Mouse (Mus musculus) gastrocnemius, postnatal 10 days (tissue): Measurements from ENCODE around the gene Gm42421. TPM values are rescaled to one million over a fixed set of nuclear protein-coding genes. Genes with fewer than 3 reads are reported as not detected.

Experiments used
- DNase-seq: peaks from one replicate; pipeline ENCODE4 v3.0.0; 2021; ENCODE audit warnings: mixed read lengths
- long read RNA-seq, 2 experiments: library from polyadenylated mRNA; stranded (forward); transcript quantifications; one replicate each; pipeline ENCODE4 v2.0.0; 2021
- total RNA-seq, 2 experiments: library from RNA; stranded (reverse); gene quantifications; 2 replicates each; pipeline ENCODE4 v1.2.3; 2021

Gene Gm42421
- total RNA-seq, result under 1 TPM in 1 of 2 experiments, not detected in 1; 0.52 TPM
- long read RNA-seq, experiment 1, result 0 reads
- long read RNA-seq, experiment 2, result 0 reads

DNA sequence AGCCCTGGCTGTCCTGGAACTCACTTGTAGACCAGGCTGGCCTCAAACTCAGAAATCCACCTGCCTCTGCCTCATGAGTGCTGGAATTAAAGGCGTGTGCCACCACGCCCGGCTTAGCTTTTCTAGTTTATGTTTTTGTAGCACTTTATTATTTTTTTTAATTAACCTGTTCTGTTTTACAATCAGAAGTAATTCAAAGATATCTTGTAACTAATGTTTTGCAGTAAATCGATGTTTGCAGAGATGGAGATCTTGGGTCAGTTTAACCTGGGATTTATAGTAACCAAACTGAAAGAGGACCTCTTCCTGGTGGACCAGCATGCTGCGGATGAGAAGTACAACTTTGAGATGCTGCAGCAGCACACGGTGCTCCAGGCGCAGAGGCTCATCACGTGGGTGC is at the start of gene Gm42421:
Gene Gm42421, plus strand, starts transcription at position 301 of the 400 bp plus-strand sequence.
- no peak for DNase-seq

- no peak for DNase-seq
Observed at GRCm38 (mm10) chr5:143885274-143885673, 42.7 kb upstream of the Gm42421 start.

DNA sequence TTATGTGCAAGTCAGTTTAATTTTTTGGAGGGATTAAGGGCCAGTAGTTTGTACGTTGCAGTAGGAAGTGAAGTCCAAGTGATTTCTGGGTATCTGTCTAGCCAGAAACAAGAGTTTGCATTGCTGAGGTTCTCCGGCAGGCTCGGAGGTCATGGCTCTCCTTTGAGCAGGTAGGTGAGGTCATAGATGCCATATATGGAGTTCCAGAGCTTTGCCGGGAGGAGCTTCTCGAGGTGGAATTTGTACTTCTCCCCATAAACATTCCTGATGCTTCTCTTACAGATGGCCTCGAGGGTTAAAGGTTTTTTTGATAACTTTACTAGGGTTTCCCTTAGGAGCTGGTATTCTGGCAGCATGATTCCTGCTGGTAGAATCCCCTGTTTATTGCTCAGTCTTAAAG is 37.2 kb upstream of the Gm42421 start:
- DNase-seq, result no peak

DNA sequence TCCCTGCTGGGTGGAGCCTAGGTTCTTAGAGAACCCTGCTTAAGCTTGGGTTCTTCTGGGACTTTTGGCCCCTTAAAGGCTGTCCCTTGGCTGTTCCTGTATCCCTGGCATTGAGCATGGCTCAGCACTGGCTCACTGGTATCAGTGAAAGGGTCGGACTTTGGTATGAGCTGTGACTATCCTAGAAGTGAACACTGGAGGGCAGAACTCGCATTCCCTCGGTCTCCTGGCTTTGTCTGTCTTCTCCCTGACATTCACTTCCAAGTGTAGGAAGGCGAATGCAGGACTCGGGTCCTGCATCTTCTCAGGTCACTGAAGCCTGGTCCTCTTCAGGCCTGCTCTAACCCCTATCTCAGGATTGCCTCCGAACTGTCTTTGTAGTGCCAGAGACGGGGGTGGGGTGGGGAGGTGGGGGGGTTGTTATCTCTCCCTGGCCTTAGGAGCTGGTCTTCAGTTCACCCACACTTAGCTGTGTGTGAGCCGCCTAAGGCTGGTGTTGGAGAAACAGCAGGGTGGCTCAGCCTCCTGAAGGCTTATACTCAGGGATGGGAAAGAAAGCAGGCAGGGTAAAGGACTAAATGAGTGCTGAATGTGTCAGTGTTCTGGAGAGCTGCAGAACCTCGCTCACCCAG is 35.6 kb upstream of the Gm42421 start:
- no peak for DNase-seq

DNA sequence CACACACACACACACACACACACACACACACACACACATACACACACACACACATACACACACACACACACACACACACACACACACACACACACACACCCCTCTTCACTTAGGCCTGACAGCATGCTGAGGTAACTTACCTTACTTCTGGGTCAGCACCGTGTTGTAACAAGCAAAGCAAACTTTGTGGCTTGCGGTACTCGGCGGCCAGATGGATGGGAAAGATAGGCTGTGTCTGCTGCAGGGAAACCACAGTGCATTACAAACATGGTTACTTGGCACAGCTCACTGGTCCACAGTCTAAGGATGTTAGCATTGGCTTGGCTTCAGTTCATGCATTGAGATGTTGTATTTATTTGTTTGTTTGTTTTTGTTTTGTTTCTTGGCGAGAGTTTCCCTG is 34.6 kb upstream of the Gm42421 start:
- DNase-seq, result no peak

- no peak for DNase-seq
Observed at GRCm38 (mm10) chr5:143897635-143898330, 30.2 kb upstream of the Gm42421 start, which contains the start of gene Ankrd61. Ankrd61 (minus strand) TSS chr5:143897685.

- DNase-seq, result peak; percentile 81
Observed at GRCm38 (mm10) chr5:143902111-143902510, 25.9 kb upstream of the Gm42421 start.

DNA sequence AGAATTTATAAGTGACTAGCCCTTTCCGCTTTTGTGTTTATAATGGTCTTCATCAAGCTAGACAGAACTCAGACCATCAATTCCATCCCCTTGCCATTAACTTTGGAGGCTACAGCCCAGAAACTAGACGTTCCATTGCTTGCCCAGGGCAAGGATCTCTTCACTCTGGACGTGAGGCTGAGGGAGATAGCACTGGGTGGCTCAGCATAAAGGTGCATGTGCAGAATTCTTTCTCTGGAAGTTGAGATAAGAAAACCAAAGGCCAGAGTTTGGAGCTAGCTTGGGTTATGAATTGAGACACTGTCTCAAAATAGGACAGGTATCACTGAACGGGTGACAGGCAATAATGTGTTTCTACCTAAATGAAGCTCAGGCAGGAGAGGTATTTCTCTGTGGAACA is 24.2 kb upstream of the Gm42421 start:
- DNase-seq, result no peak

DNA sequence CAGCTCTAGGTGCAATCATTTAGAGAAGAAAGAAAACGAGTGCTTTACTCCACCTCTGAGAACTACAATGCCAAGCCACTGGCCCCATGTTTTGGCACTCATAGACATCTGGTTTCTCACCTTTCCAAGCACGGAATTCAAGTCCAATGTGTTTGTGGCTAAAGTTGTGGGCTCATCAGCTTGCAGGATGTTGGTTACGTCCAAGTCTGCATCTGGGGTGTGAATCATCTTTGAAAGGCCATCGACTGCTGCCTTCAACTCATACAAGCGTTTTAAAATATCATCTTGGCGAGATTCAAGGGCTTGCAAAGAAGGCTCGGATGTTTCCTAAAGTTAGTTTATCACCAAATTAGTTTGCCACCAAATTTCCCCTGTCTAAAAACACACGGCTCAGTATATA is 21.5 kb upstream of the Gm42421 start:
- no peak for DNase-seq

GRCm38 (mm10) chr5:143908926-143909325 is 19.0 kb upstream of the Gm42421 start:
- DNase-seq, result no peak

GRCm38 (mm10) chr5:143909417-143910400 is 18.3 kb upstream of the Gm42421 start, which contains the start of the genes Aimp2 and Pms2:
Aimp2 (minus strand) TSS chr5:143909847.
Pms2 (plus strand) TSS chr5:143909964.
- peak; percentile 87 for DNase-seq

DNA sequence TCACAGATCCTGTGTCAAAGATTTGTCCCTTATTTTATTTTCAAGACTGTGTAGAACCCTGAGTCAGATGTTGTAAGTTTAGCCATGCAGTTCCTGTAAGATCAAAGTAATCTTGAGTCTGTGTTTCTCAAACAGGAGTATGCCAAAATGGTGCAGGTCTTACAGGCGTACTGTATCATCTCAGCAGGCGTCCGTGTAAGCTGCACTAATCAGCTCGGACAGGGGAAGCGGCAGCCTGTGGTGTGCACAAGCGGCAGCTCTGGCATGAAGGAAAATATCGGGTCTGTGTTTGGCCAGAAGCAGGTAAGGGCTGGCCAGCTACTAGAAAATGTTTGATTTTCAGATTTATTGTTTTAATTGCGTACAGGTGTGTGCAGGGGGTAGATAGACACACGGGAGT is 11.8 kb upstream of the Gm42421 start:
- DNase-seq, result no peak

DNA sequence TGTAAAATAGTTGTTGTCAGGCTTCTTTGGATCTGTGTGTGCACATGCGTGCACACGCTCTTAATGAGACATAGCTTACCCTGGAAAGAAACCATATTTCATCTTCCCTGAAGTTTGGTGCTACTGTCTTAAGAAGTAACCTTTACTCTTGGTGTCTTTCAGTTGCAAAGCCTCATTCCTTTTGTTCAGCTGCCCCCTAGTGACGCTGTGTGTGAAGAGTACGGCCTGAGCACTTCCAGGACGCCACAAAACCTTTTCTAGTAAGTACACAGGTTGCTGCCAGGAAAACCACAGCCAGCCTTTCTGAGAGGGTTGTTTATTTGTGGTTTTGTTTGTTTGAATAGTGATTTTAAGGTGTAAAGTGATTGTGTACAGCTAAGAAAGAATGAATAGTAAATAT is 10.6 kb upstream of the Gm42421 start:
- peak; percentile 53 for DNase-seq

DNA sequence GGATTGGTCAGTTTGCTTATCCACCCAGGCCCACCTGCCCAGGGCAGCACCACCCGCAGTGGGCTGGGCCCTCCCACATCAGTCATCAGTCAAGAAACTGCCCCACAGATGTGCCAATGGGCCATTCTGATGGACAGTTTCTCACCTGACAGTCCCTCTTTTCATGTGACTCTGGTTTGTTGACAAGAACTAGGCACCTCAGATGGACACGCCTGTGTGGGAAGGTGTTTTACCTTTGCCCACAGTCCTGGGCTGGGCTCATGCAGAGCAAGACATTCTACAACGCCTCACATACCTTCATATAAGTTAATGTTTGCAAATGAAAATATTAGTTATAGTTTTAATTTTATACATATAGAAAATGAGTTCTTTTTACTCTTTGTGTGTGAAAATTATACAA is 9.9 kb upstream of the Gm42421 start:
- DNase-seq, result no peak

GRCm38 (mm10) chr5:143924781-143925452 is 3.1 kb upstream of the Gm42421 start:
- DNase-seq, result no peak

- DNase-seq, result no peak
Observed at GRCm38 (mm10) chr5:143929291-143929690, 1.3 kb downstream of the Gm42421 start.

DNA sequence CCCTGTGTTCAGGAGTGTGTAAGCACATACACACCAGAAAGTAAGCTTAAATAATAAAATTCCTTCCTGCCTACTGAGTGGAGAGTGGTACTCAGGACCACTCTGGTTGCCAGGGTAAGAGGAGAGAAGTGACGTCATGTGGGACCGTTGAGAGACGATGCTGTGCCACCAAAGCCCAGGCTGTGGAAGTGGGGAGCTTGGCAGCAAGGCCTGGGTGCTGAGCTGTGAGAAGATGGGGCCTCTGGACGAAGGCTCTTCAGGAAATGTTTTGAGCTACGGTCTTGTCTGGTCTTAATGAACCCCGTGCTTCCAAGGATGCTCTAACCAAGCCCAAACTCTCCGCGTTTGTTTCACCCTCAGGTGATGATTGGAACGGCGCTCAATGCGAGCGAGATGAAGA is 2.7 kb downstream of the Gm42421 start:
- no peak for DNase-seq

DNA sequence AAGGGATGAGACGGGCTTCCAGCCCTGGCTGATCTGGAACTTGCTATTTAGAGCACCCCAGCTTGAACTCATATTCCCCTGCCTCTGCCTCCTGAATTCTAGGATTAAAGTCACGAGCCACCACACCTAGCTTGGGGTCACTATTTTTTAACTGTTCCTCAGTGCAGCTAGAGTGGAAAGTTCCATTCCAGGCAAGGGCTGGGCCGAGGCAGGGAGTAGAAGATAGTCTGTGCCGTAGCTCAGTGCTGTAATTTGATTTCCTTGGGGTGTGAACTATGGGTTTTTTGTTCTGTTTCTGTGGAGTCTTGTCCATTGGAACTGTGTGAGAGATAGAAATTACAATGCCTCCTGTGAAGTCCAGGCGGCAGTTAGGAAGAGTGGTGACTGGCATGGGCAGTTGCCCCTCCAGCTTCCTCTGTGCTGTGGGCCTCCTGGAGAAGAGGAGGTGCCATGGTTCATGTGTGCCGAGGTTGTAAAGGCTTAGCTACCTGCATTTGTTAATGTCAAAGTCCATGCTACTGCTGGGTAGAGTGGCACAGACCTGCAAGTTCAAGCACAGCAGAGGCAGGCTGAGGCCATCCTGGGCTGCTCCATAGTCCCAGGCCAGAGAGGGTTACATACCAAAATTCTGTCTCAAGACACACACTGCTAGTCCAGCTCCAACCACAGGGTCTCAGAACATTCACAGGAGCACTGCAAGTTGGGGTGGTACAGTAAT is 4.0 kb downstream of the Gm42421 start:
- no peak for DNase-seq

- DNase-seq, result no peak
Observed at GRCm38 (mm10) chr5:143932831-143933230, 4.9 kb downstream of the Gm42421 start, which contains the start of gene Rsph10b. Rsph10b (plus strand) TSS chr5:143933035.

DNA sequence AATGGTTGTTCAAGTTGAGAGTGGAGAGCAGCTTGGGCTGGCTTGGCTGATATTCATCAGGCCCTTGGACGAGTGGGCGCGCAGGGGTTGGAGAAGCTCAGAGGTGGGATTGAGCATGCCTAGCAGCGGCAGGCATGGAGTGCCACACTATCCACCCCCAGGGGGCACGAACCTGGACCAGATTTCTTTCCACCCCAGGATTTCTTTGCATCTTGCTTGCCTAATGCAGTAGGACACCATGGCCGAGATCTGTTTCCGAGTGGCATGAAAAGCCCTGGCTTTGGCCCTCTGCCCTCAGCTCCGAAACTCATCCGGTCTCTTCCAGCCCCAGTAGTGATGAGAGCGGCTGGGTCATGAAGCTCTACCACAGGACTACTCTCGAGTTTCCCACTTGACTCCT is 5.4 kb downstream of the Gm42421 start:
- no peak for DNase-seq

DNA sequence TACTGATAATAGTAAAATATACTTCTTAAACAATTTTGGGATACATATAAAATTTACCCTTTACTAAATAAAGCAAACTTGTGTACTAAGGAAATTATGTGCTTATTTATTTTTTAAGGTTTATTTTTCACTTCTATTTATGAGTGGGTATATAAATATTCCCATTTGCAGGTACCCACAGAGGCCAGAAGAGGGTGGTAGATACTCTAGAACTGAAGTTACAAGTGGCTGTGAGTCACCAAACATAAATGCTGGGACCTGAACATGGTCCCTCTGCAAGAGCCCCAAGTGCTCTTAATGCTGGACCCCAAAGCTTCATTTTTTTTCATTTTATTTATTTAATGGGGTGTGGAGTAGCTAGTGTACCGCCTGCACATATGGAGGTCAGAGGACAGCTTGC is 5.9 kb downstream of the Gm42421 start:
- no peak for DNase-seq
